Mouse (Mus musculus): ENCODE measurements around the gene Gpr4.

GRCm38 (mm10) chr7:19180862-19181429 is 31.4 kb upstream of the Gpr4 start:
- TF ChIP-seq POLR2A (IDR thresholded peaks at IDR 0.05; ENCODE audit: insufficient read depth, low read length) (peak; percentile 19), CTCF (IDR thresholded peaks at IDR 0.05; ENCODE audit: low read depth, low read length) (no peak), EP300 (IDR thresholded peaks at IDR 0.05; ENCODE audit: insufficient read depth, low read depth, low read length) (0 out of 2 replicates have a peak, but pooled peaks have one; percentile 37)

Data from ES-Bruce4 (cell line).